Mouse (Mus musculus) midbrain, embryonic 13.5 days (tissue): Measurements from ENCODE around the gene Pspn. TPM values are rescaled to one million over a fixed set of nuclear protein-coding genes. Genes with fewer than 3 reads are reported as not detected.

Experiments
- ATAC-seq: fragments of 200-750 bp; cut with Nextera tagmentation; 2 replicates; pipeline ENCODE4 v1.8.0; 2017; ENCODE audit warnings: mild to moderate bottlenecking, moderate TSS enrichment, moderate library complexity
- H3K27ac ChIP-seq: fragments of 300-500 bp; sonication (generic); 2 replicates; pipeline ENCODE4 v1.5.1; 2015; ENCODE audit warnings: inconsistent platforms, mild to moderate bottlenecking, moderate library complexity
- H3K27me3 ChIP-seq: fragments of 300-500 bp; sonication (generic); 2 replicates; pipeline ENCODE4 v1.6.1; 2015; ENCODE audit warnings: mild to moderate bottlenecking, inconsistent platforms
- H3K36me3 ChIP-seq: fragments of 300-500 bp; sonication (generic); 2 replicates; pipeline ENCODE4 v1.6.1; 2015; ENCODE audit warnings: mild to moderate bottlenecking, inconsistent platforms
- H3K4me1 ChIP-seq: fragments of 300-500 bp; sonication (generic); replicated peaks from 2 replicates; pipeline ENCODE4 v1.6.1; 2015; ENCODE audit warnings: inconsistent platforms
- H3K4me2 ChIP-seq: fragments of 300-500 bp; sonication (generic); replicated peaks from 2 replicates; pipeline ENCODE4 v1.6.1; 2015; ENCODE audit warnings: moderate library complexity, mild to moderate bottlenecking, inconsistent platforms
- H3K4me3 ChIP-seq: fragments of 300-500 bp; sonication (generic); replicated peaks from 2 replicates; pipeline ENCODE4 v1.5.1; 2015; ENCODE audit warnings: mild to moderate bottlenecking, inconsistent platforms
- H3K9ac ChIP-seq: fragments of 300-500 bp; sonication (generic); replicated peaks from 2 replicates; pipeline ENCODE4 v1.6.1; 2015; ENCODE audit warnings: mild to moderate bottlenecking, inconsistent platforms
- H3K9me3 ChIP-seq: fragments of 300-500 bp; sonication (generic); 2 replicates; pipeline ENCODE4 v1.6.1; 2016; ENCODE audit warnings: mild to moderate bottlenecking, inconsistent platforms
- WGBS: fragments of 180-500 bp; shearing (Covaris S2); methylation state at CpG from one replicate; pipeline ENCODE4 v1.1.7; 2015; 5-methylcytosine and 5-hydroxymethylcytosine counted together
- polyA plus RNA-seq: library from polyadenylated mRNA; unstranded; fragments of >200 nt; fragmentation: Nextera tagmentation; extraction: Ambion mirVana; gene quantifications from 2 replicates; pipeline ENCODE4 v1.2.1, GENCODE M21; 2015

Gene Pspn
- polyA plus RNA-seq, 1 experiment from 2014 or later: not detected

DNA sequence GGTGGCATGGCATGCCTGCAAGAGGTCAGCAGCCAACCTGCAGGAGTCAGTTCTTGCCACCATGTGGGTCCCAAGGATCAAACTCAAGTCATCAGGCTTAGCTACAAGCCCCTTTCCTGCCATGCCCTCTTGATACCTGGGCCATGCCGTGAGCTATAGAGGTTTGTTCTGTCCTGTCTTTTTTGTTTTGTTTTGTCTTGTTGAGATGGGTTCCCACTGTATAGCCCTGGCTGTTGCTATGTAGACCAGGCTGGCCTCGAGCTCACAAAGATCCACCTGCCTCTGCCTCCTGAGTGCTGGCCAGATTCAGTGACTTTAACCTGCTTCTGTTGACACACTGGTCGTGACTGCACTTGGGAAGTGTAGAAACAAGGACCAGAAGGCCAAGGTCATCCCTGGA, 24.4 kb downstream of the Pspn start:
- no peak for ATAC-seq
- Histone ChIP-seq H3K27me3 (no peaks in the 10 kb centered on the region), H3K4me1 (no peaks in the 10 kb centered on the region), H3K9ac (no peak overlapping the region), H3K4me3 (no peak overlapping the region), H3K4me2 (no peak overlapping the region), H3K27ac (no peak overlapping the region), H3K36me3 (no peaks in the 10 kb centered on the region), H3K9me3 (no peaks in the 10 kb centered on the region)
- 74% methylated on average over 3 of the region's 3 CpGs for WGBS

- no peaks in the 10 kb centered on the region for H3K36me3 ChIP-seq
- H3K4me2 ChIP-seq: no peak overlapping the region
- no peaks in the 10 kb centered on the region for H3K9me3 ChIP-seq
- H3K4me3 ChIP-seq: no peak overlapping the region
- peaks cover 4% of the 10 kb centered on the region; the same call in 1 of the 2 replicates for H3K27me3 ChIP-seq
- no peaks in the 10 kb centered on the region for H3K4me1 ChIP-seq
- ATAC-seq: no peak
- no peak overlapping the region for H3K9ac ChIP-seq
- WGBS: 80% methylated on average over 5 of the region's 5 CpGs
- no peak overlapping the region for H3K27ac ChIP-seq
Measured at GRCm38 (mm10) chr17:56974708-56975240, 25.0 kb downstream of the Pspn start.

DNA sequence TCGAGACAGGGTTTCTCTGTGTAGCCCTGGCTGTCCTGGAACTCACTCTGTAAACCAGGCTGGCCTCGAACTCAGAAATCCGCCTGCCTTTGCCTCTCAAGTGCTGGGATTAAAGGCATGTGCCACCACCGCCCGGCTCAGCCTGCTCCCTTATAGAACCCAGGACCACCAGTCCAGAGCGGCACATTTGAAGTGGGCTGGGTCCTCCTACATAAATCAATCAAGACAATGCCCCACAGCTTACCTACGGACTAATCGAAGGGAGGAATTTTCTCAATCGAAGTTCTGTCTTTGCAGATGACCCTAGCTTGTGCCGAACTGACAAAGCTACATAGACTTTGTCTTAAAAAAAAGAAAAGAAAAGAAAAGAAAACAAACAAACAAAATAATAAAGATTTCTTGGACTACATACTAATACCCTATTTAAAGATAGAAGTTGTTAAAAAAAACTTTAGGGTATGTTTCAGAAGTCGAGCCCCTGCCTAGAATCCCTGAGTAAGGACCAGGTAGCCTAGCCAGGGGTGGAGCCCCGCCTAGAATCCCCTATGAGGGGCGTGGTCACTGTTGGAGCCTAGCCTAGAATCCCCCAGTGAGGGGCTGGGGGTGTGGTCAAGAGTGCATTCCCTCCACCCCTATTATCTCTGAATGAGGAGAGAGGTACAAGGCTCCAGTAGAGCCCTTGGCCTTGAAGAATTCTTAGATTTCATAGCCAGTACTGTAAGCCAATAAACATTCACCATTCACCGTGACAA, 25.7 kb downstream of the Pspn start:
- peaks cover 8% of the 10 kb centered on the region; the same call in 1 of the 2 replicates for H3K27me3 ChIP-seq
- no peak overlapping the region for H3K4me3 ChIP-seq
- 66% methylated on average over 13 of the region's 14 CpGs for WGBS
- no peak overlapping the region for H3K9ac ChIP-seq
- no peak overlapping the region for H3K4me2 ChIP-seq
- H3K9me3 ChIP-seq: no peaks in the 10 kb centered on the region
- no peaks in the 10 kb centered on the region for H3K4me1 ChIP-seq
- no peak overlapping the region for H3K27ac ChIP-seq
- H3K36me3 ChIP-seq: no peaks in the 10 kb centered on the region
- no peak for ATAC-seq

DNA sequence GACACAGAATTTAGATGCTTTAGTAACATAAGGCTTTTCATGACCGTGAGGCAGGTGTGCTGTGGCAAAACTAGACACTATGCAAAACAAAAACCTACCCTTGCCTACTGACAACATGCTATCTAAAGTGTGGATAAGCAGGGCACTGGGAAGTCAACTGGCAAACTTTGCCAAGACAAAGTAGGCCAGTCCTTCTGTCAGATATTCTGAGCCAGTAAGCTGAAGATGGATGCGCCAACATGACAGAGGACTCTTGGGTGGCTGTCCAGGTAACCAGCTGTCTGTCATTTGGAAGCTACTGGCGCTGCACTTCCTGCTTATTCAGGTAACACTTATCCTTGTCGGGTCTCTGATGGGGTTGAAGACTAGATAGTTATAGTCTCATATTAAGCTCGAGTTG, 29.7 kb downstream of the Pspn start:
- no peak overlapping the region for H3K4me2 ChIP-seq
- WGBS: 74% methylated on average over 5 of the region's 5 CpGs
- no peak for ATAC-seq

GRCm38 (mm10) chr17:56969321-56969720, 30.5 kb downstream of the Pspn start:
- H3K27me3 ChIP-seq: peaks cover 8% of the 10 kb centered on the region; the same call in 1 of the 2 replicates
- ATAC-seq: no peak
- WGBS: 74% methylated on average over 3 of the region's 3 CpGs
- H3K4me2 ChIP-seq: no peak overlapping the region
- no peaks in the 10 kb centered on the region for H3K9me3 ChIP-seq
- H3K4me1 ChIP-seq: no peaks in the 10 kb centered on the region
- no peak overlapping the region for H3K4me3 ChIP-seq
- H3K36me3 ChIP-seq: no peaks in the 10 kb centered on the region
- H3K9ac ChIP-seq: no peak overlapping the region
- no peak overlapping the region for H3K27ac ChIP-seq

More for the DNA sequence above, 29.7 kb downstream of the Pspn start:
- H3K9me3 ChIP-seq: no peaks in the 10 kb centered on the region
- no peak overlapping the region for H3K27ac ChIP-seq
- H3K27me3 ChIP-seq: peaks cover 8% of the 10 kb centered on the region; the same call in 1 of the 2 replicates
- H3K4me3 ChIP-seq: no peak overlapping the region
- no peak overlapping the region for H3K9ac ChIP-seq
- no peaks in the 10 kb centered on the region for H3K4me1 ChIP-seq
- H3K36me3 ChIP-seq: no peaks in the 10 kb centered on the region

GRCm38 (mm10) chr17:56963646-56964045, 36.2 kb downstream of the Pspn start:
- Histone ChIP-seq H3K4me3 (no peak overlapping the region), H3K27me3 (no peaks in the 10 kb centered on the region), H3K9me3 (no peaks in the 10 kb centered on the region), H3K4me1 (no peaks in the 10 kb centered on the region), H3K4me2 (no peak overlapping the region), H3K27ac (no peak overlapping the region), H3K9ac (no peak overlapping the region), H3K36me3 (no peaks in the 10 kb centered on the region)
- no peak for ATAC-seq
- 82% methylated on average over 6 of the region's 6 CpGs for WGBS

- Histone ChIP-seq H3K36me3 (no peaks in the 10 kb centered on the region), H3K4me2 (no peak overlapping the region), H3K27ac (no peak overlapping the region), H3K9ac (no peak overlapping the region), H3K9me3 (no peaks in the 10 kb centered on the region), H3K4me1 (no peaks in the 10 kb centered on the region), H3K4me3 (no peak overlapping the region), H3K27me3 (no peaks in the 10 kb centered on the region)
- ATAC-seq: no peak
- WGBS: 79% methylated on average over 5 of the region's 5 CpGs
Measured at GRCm38 (mm10) chr17:56962642-56963405, 37.0 kb downstream of the Pspn start.

DNA sequence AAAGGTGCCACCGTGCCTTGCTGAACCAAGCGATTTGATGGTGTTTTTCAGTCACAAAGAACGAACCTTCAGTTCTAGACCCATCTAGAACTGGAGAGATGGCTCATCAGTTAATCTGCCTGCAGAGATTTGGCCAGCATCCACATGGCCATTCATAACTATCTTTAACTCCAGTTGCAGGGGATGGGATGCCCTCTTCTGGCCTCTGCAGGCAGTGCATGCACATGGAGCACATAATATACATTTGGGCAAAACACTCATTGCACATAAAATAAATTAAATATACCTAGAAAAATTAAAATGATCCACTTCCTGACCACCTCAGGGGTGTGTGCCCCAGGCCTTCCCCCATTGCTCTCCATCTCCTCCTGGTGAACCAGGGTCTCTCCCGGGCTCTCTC, 37.9 kb downstream of the Pspn start:
- Histone ChIP-seq H3K27me3 (no peaks in the 10 kb centered on the region), H3K4me2 (no peak overlapping the region), H3K9ac (no peak overlapping the region), H3K27ac (no peak overlapping the region), H3K4me3 (no peak overlapping the region), H3K9me3 (no peaks in the 10 kb centered on the region), H3K36me3 (no peaks in the 10 kb centered on the region), H3K4me1 (no peaks in the 10 kb centered on the region)
- no peak for ATAC-seq
- 91% methylated on average over 4 of the region's 4 CpGs for WGBS

GRCm38 (mm10) chr17:56958667-56959066, 41.2 kb downstream of the Pspn start:
- no peaks in the 10 kb centered on the region for H3K36me3 ChIP-seq
- H3K9ac ChIP-seq: no peak overlapping the region
- WGBS: 88% methylated on average over 4 of the region's 4 CpGs
- no peak overlapping the region for H3K4me2 ChIP-seq
- H3K9me3 ChIP-seq: no peaks in the 10 kb centered on the region
- H3K27me3 ChIP-seq: no peaks in the 10 kb centered on the region
- ATAC-seq: no peak
- no peaks in the 10 kb centered on the region for H3K4me1 ChIP-seq
- no peak overlapping the region for H3K27ac ChIP-seq
- no peak overlapping the region for H3K4me3 ChIP-seq

- H3K4me2 ChIP-seq: no peak overlapping the region
- no peak overlapping the region for H3K27ac ChIP-seq
- WGBS: 30% methylated on average over 11 of the region's 11 CpGs
- no peak overlapping the region for H3K9ac ChIP-seq
- H3K4me3 ChIP-seq: no peak overlapping the region
- H3K4me1 ChIP-seq: no peaks in the 10 kb centered on the region
- no peaks in the 10 kb centered on the region for H3K36me3 ChIP-seq
- no peaks in the 10 kb centered on the region for H3K9me3 ChIP-seq
- ATAC-seq: no peak
- H3K27me3 ChIP-seq: no peaks in the 10 kb centered on the region
Measured at GRCm38 (mm10) chr17:56957763-56958429, 41.9 kb downstream of the Pspn start.

GRCm38 (mm10) chr17:56954871-56955270, 44.9 kb downstream of the Pspn start:
- Histone ChIP-seq H3K4me1 (no peaks in the 10 kb centered on the region), H3K9ac (no peak overlapping the region), H3K4me3 (no peak overlapping the region), H3K27me3 (no peaks in the 10 kb centered on the region), H3K4me2 (no peak overlapping the region), H3K27ac (no peak overlapping the region), H3K36me3 (no peaks in the 10 kb centered on the region), H3K9me3 (no peaks in the 10 kb centered on the region)
- ATAC-seq: no peak
- 82% methylated on average over 7 of the region's 7 CpGs for WGBS

- Histone ChIP-seq H3K9ac (no peak overlapping the region), H3K27ac (no peak overlapping the region), H3K4me1 (no peaks in the 10 kb centered on the region), H3K36me3 (no peaks in the 10 kb centered on the region), H3K4me3 (no peak overlapping the region), H3K4me2 (no peak overlapping the region), H3K9me3 (no peaks in the 10 kb centered on the region), H3K27me3 (no peaks in the 10 kb centered on the region)
- 90% methylated on average over 1 of the region's 1 CpGs for WGBS
- ATAC-seq: no peak
Measured at GRCm38 (mm10) chr17:56952639-56953038, 47.2 kb downstream of the Pspn start.
